Comparison of ENCODE assay signal across 9 mouse cellular contexts in the genomic region with DNA sequence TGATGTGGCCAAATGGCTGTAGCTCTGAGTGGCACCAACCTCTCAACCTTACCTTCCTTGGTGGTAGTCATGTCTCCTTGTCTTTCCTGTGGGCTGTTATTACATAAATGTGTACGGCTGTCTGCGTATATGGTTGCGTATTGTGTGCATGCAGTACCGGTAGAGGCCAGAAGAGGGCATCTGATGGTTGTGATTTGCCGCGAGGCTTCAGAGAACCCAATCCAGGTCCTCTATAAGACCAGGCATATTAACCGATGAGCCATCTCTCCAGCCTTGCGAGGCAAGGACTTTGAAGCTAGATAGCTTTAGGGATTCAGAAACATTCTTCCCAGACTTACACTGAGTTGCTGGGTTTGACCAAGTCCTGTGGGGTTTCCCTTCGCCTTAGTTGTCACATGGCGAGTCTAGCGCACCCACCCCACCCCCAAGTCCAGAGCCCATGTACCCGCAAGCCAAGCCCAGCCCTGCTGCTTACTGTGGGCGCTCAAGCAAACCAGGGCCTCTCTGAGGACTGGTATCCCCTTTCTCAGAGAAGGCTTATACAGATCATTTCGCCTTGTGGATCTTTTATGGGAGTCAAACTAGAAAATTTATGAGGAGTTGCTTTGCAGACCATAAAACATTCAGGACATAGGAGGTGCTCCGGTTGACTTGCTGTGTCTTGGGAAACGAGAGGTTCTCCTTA.
DNase-seq lines count a peak whose midpoint lies in the region.
"Had no signal": no experiment of that assay in that cellular context is flagged by ENCODE, and none has a peak within 500 bp of the region (broad histone marks: within the 10 kb centered on the region; RNA-seq: fewer than 3 reads in every experiment).

No protein-coding gene starts in this region.

- peak; percentile 29 to 48 for DNase-seq in cerebellum, postnatal 10 days
- DNase-seq in cerebellum, adult 18-20 months: no peak
- peak; percentile 22 for DNase-seq in thymus, postnatal 25 days
- DNase-seq in thymus, postnatal 0 days (ENCODE audit: low spot score): no peak
- peak; percentile 54 to 73 for DNase-seq in kidney, postnatal 25 days
- no peak for DNase-seq in spleen, postnatal 4 days (ENCODE audit: low spot score in 2 of 2)
- no peak for DNase-seq in retina, postnatal 1 day
- no peak for DNase-seq in gastrocnemius, adult 18-20 months (ENCODE audit: low spot score)
- DNase-seq: thymus, postnatal 14 days had no signal

Comparison
In these comparisons a context has a peak if more than half of its experiments do, and no peak if none do; other contexts are left out.
1. DNase-seq: peak in cerebellum, postnatal 10 days (2 of 2), thymus, postnatal 25 days (single experiment) and kidney, postnatal 25 days (2 of 2); none in cerebellum, adult 18-20 months (0 of 2), thymus, postnatal 0 days (single experiment), spleen, postnatal 4 days (0 of 2), retina, postnatal 1 day (single experiment) and gastrocnemius, adult 18-20 months (single experiment).